Mouse (Mus musculus) kidney, postnatal 36 days (tissue): ENCODE data around the gene Dtnbp1.

Experiments used
- DNase-seq, 2 experiments: peaks; one replicate each; pipeline ENCODE4 v3.0.0; 2021 to 2022; ENCODE audit warnings: mixed read lengths in 2 of 2

Gene Dtnbp1

DNA sequence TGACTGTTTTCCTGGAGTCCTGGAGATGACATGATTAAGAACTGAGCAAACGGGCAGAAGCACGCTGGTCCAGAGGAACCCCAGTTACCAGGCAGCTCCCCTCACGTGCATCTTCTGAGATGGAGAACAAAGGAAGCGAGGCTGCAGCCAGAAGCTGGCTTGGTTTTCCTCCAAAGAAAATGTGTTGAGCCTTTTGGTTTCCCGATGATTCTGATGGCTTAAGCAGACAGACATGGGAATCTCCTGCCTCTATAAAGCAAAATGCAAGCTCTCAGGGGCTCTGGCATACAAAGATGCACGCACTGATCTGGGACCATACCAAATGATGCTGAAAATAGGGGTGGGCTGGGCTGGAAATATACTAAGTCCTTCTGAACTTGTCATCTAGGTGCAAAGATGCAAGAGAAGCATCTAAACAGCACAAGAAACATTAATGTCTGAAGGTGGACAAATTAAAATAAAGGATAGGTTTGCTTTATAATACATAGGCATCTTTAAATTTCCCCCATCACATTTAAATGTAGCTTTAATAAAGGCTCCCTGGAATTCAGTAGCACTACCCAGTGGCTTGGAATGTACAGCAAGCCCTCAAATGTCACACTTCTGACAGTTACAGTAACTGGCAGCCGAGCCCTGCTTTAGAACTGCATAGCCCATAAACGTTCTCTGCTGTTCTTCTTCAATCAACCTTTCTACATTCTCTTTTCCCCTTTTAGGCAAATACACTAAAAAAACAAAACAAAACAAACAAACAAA is 54.9 kb downstream of the Dtnbp1 start:
- DNase-seq: no peak

- DNase-seq: no peak
Measured at GRCm38 (mm10) chr13:44943618-44944017, 58.3 kb downstream of the Dtnbp1 start.

- DNase-seq: no peak
Measured at GRCm38 (mm10) chr13:44939326-44940035, 62.5 kb downstream of the Dtnbp1 start.

GRCm38 (mm10) chr13:44937681-44938080 is 64.3 kb downstream of the Dtnbp1 start:
- no peak for DNase-seq

DNA sequence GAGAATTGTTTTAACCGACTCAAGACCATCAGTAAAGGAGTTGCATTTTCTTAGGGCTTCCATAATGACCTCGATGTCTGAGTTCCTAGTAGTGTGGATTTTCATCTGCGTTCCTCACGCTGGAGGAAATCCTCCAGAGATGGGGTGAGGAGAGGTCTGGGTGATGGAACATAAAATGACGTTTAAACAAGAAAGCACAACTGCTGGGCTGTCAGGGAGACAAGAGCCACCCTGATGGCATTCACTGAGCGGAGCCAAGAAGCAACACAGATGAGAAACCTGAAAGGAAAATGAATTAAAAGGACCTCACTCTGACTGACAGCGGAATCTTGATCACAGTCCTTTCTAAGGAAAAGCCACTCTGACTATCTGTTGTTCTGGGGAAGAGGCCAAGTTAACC is 68.4 kb downstream of the Dtnbp1 start:
- DNase-seq: no peak

DNA sequence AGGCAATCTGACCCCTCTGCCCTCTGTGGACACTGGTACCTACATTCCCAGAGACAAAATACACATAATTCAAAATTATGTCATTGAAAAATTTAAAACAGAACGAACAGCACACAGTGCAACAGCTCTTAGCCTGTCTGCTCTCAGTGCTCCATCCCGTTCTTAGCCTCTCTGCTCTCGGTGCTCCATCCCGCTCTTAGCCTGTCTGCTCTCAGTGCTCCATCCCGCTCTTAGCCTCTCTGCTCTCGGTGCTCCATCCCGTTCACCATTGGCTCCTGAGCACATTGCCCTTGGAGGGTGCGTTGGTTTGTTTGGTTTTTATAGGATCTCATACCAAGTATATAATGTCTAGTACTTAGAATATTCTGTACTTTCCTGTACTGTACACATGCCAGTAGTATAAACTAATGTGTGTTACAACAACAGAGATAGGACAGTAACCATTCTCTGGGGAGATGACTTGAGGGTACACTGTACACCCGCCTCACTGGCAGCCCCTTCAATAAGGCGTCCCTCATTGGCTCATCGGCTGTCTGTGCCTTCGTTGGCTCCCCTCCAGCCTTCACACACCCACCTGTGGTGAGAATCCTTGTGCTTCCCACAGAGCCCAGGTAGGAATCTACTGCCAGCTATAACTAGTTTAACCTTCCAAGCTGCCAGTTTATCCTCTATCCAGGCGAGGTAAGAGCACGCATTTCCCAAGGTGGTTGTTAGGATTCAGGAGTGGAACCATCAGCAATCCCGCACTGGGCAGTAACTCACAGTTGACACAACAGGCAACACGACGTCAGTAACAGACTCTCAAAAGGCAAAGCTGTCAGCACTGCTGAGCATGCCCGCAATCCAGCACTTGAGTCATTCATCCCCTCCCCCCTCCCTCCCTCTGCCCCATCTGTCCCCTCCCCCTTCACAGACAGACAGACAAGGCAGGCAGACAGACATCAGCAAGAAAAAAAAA is 69.4 kb downstream of the Dtnbp1 start:
- no peak for DNase-seq

DNA sequence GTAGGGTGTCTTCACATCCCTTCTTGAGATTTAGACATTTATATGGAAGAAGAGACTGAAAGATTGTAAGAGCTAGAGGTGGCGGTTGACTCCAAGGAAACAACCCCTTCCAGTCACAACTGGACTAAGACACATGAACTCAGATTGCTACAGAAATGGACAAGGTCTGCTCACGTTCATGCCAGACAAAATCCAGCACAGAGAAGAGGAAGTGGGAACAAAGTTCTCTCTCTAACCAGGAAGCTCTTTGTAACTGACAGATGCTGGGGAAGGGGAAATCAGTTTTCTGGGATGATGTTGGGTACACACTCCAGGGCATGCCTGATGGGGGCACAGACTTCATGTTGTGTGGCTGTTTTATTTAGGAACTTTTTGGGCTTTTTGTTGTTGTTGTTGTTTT is 75.6 kb downstream of the Dtnbp1 start:
- DNase-seq: no peak

DNA sequence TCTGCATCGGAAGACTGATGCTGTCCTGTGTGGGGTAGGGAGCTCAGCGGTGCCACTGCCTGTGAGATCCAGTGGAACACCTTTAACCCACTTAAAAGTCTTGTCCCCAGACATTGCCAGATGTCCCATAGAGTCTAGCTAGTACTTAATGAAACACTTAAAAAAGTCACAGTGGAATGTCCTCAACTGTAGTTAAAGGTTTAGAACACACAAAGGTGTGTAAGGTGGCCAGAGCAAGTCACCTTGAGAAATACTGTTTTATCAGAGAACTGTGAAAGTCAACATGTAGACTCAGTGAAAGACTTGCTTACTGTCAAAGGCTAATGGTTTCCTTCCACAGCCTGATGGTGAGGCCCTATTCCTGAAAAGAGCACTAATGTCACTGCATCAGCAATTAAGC is 76.8 kb downstream of the Dtnbp1 start:
- DNase-seq: no peak

DNA sequence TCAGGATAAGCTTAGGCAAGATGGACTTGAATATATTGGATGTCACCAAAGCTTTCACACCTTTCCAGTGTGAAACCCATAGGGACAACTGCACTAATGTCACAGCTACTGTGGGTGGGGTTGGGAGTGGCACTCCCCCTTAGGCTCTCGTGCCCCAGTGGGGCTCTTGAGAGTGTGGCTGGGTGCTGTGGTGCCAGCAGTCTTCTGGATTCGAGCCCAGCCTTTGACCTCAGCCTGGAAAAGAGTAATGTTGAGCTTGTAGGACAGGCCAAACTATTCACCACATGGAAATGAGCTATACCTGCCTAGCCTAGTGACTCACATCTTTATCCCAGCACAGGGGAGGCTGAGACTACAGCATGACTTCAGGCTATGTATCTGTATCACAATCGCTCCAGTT is 77.9 kb downstream of the Dtnbp1 start:
- DNase-seq: peak; percentile 23 to 47

- no peak for DNase-seq
Measured at GRCm38 (mm10) chr13:44921721-44922120, 80.2 kb downstream of the Dtnbp1 start.

- DNase-seq: no peak
Measured at GRCm38 (mm10) chr13:44921095-44921494, 80.9 kb downstream of the Dtnbp1 start.

- no peak for DNase-seq
Measured at GRCm38 (mm10) chr13:44918269-44918668, 83.7 kb downstream of the Dtnbp1 start.

GRCm38 (mm10) chr13:44917202-44917601 is 84.7 kb downstream of the Dtnbp1 start:
- DNase-seq: no peak

- DNase-seq: peak in 1 of 2 experiments; percentile 60
Measured at GRCm38 (mm10) chr13:44915945-44916344, 86.0 kb downstream of the Dtnbp1 start.

- DNase-seq: no peak
Measured at GRCm38 (mm10) chr13:44915382-44915781, 86.6 kb downstream of the Dtnbp1 start.

DNA sequence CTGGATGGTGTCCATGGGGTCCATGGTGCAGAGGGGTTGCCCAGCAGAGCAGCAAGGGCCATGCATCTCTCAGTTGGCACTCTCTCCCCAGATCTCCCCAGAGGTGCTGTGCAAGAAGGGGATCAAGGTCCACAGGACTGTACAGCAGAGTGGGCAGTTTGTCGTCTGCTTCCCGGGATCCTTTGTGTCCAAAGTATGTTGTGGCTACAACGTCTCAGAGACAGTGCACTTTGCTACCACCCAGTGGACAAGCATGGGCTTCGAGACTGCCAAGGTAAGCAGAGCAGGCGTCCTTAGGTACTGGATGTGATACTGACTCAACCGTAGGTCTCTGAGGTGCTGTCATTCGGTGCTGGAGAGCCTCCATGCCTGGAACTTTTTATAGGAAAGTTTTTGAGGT is 88.4 kb downstream of the Dtnbp1 start:
- peak; percentile 71 to 78 for DNase-seq

- DNase-seq: peak; percentile 61 to 80
Measured at GRCm38 (mm10) chr13:44912851-44913250, 89.1 kb downstream of the Dtnbp1 start.

GRCm38 (mm10) chr13:44908790-44909189 is 93.2 kb downstream of the Dtnbp1 start:
- DNase-seq: no peak

GRCm38 (mm10) chr13:44907702-44908101 is 94.2 kb downstream of the Dtnbp1 start:
- DNase-seq: peak; percentile 86

- DNase-seq: peak; percentile 69 to 80
Measured at GRCm38 (mm10) chr13:44906141-44906540, 95.8 kb downstream of the Dtnbp1 start.

DNA sequence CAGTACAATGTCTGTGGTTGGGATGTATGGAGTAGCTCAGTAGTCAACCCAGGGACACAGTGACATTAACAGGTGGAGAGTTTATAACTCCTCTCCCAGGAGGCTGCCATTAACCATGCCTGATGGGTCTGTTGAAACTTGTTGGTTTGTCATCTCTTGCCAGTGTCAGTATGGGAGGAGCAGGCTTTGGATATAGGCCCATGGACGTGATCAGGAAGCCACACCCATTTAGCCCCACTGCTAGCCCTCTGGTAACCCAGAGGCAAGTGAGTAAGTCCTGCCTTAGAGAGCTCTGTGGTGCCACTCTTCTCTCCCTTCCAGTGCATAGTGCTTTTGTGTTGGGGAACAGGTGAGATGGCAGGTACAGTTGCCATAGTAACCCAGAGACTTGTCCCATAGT is 97.7 kb downstream of the Dtnbp1 start:
- DNase-seq: no peak

GRCm38 (mm10) chr13:44903416-44903815 is 98.5 kb downstream of the Dtnbp1 start:
- DNase-seq: no peak

DNA sequence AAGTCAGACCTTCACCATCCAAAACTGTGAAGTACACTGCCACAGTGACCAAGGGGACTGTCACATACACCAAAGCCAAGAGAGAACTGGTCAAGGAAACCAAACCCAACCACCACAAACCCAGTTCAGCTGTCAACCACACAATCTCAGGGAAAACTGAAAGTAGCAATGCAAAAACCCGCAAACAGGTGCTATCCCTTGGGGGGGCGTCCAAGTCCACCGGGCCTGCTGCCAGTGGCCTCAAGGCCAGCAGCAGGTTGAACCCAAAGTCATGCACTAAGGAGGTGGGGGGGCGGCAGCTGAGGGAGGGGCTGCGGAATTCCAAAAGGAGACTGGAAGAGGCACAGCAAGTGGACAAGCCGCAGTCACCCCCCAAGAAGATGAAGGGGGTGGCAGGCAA is 99.6 kb downstream of the Dtnbp1 start:
- DNase-seq: no peak
